Mouse (Mus musculus) layer of hippocampus, adult 6 months (tissue): Measurements from ENCODE around the gene Bdh1. TPM values are rescaled to one million over a fixed set of nuclear protein-coding genes. Genes with fewer than 3 reads are reported as not detected.

Experiments used
- long read RNA-seq, 2 experiments: library from polyadenylated mRNA; unstranded; transcript quantifications; one replicate each; pipeline ENCODE4 v2.0.0; 2019 to 2020
- polyA plus RNA-seq: library from polyadenylated mRNA; unstranded; fragments of <200 nt; fragmentation: Nextera tagmentation; gene quantifications from 2 replicates; pipeline ENCODE4 v1.2.3, GENCODE M21; 2021

The Bdh1 gene
- 95.8 and 121 TPM in 2 replicates for polyA plus RNA-seq
- long read RNA-seq, experiment 1, transcript Bdh1-203 (7 exons, 3,122 nt) = major isoform, 50 of 56 reads
- long read RNA-seq, experiment 1, partial matches to known transcripts = 3 of 56 reads
- long read RNA-seq, experiment 1, other reads (novel, unspliced or antisense) = 2 of 56 reads
- long read RNA-seq, experiment 2, transcript Bdh1-203 (7 exons, 3,122 nt) = major isoform, 66 of 79 reads
- long read RNA-seq, experiment 2, transcript Bdh1-205 (2 exons, 438 nt) = minor isoform, 6 of 79 reads
- long read RNA-seq, experiment 2, partial matches to known transcripts = 0 of 79 reads
- long read RNA-seq, experiment 2, other reads (novel, unspliced or antisense) = 7 of 79 reads

GRCm38 (mm10) chr16:31422000-31422399 lies at the start of gene Bdh1:
TSS of gene Bdh1 (plus strand) at chr16:31422280.

Other genes with a start within 250 kb of the Bdh1 start
- 14.5 and 16.7 TPM in 2 replicates for gene Acap2, start 221.0 kb upstream of the Bdh1 start, polyA plus RNA-seq
- gene Ppp1r2, start 147.0 kb upstream of the Bdh1 start, polyA plus RNA-seq = 113 and 115 TPM in 2 replicates
- gene Apod, start 107.5 kb upstream of the Bdh1 start, polyA plus RNA-seq = 273 and 318 TPM in 2 replicates
- gene Dlg1, start 241.2 kb downstream of the Bdh1 start, polyA plus RNA-seq = 12.8 and 14.4 TPM in 2 replicates